Mouse (Mus musculus) adipocyte (in vitro differentiated cells): ENCODE measurements around the gene Aspm.

ENCODE experiments used
- DNase-seq: peaks from one replicate; pipeline ENCODE4 v3.0.0-alpha.2; 2016; ENCODE audit warnings: low spot score

Gene Aspm

DNA sequence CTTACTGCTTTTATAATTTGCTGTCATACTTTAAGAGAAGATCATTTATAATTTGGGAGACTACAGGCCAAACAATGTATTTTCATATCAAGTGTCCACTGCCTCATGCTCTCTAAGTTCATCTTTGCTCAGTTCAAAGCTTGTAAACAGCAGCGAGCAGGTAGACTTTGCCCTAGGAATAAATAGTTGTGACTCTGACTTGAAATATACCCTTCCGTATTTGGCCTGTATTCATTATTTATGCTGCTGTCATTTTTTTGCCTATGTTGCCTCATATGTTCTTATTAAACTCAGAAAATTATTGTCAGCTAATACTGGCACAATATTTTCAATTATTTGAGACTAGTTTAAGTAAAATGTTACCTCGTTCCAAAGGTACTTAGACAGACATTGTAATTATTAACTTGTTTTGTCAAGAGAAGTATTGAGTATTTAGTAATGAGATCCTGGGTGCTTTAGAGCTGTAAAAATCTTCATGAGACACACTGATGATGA is 46.7 kb downstream of the Aspm start, which contains the start of gene F13b:
Gene F13b (plus strand): TSS at position 445 of the 495 bp plus-strand sequence.
- DNase-seq, result no peak

- no peak for DNase-seq
Measured at GRCm38 (mm10) chr1:139514556-139514955, 60.0 kb downstream of the Aspm start.
